Mouse (Mus musculus) limb, embryonic 14.5 days (tissue): ENCODE measurements around the gene Shisa8. TPM values are rescaled to one million over a fixed set of nuclear protein-coding genes. Genes with fewer than 3 reads are reported as not detected.

ENCODE experiments used
- ATAC-seq: fragments of 200-750 bp; cut with Nextera tagmentation; 2 replicates; pipeline ENCODE4 v1.8.0; 2017; ENCODE audit warnings: low read depth, moderate number of reproducible peaks, moderate TSS enrichment; ENCODE audit not compliant: low FRiP score
- DNase-seq: peaks from one replicate; pipeline ENCODE4 v3.0.0-alpha.2; 2015; ENCODE audit warnings: low spot score
- H3K27ac ChIP-seq: fragments of 300-500 bp; sonication (generic); replicated peaks from 2 replicates; pipeline ENCODE4 v1.5.1; 2014; ENCODE audit warnings: low read depth, mild to moderate bottlenecking, low read length, moderate library complexity, mixed read lengths
- H3K27me3 ChIP-seq: fragments of 300-500 bp; sonication (generic); 2 replicates; pipeline ENCODE4 v1.6.1; 2014; ENCODE audit warnings: low read length, mixed read lengths; ENCODE audit not compliant: control insufficient read depth, insufficient read depth
- H3K36me3 ChIP-seq: fragments of 300-500 bp; sonication (generic); 2 replicates; pipeline ENCODE4 v1.6.1; 2014; ENCODE audit warnings: mild to moderate bottlenecking, low read length, moderate library complexity, mixed read lengths; ENCODE audit not compliant: control insufficient read depth, insufficient read depth
- H3K4me1 ChIP-seq: fragments of 300-500 bp; sonication (generic); 2 replicates; pipeline ENCODE4 v1.6.1; 2014; ENCODE audit warnings: antibody characterized with exemption, low read length, mixed read lengths; ENCODE audit not compliant: control insufficient read depth, insufficient read depth
- H3K4me2 ChIP-seq: fragments of 300-500 bp; sonication (generic); replicated peaks from 2 replicates; pipeline ENCODE4 v1.6.1; 2014; ENCODE audit warnings: low read depth, mild to moderate bottlenecking, low read length, moderate library complexity; ENCODE audit not compliant: severe bottlenecking
- H3K4me3 ChIP-seq: fragments of 300-500 bp; sonication (generic); replicated peaks from 2 replicates; pipeline ENCODE4 v1.5.1; 2014; ENCODE audit warnings: low read length
- H3K9ac ChIP-seq: fragments of 300-500 bp; sonication (generic); 2 replicates; pipeline ENCODE4 v1.6.1; 2014; ENCODE audit warnings: mild to moderate bottlenecking, low read depth, low read length, moderate library complexity; ENCODE audit not compliant: severe bottlenecking
- H3K9me3 ChIP-seq: fragments of 300-500 bp; sonication (generic); 2 replicates; pipeline ENCODE4 v1.6.1; 2016; ENCODE audit warnings: low read length; ENCODE audit not compliant: control insufficient read depth
- POLR2A ChIP-seq: fragments of 200-500 bp; IDR thresholded peaks from 2 replicates; pipeline ENCODE4 v1.8.0; 2012; ENCODE audit warnings: inconsistent platforms, mild to moderate bottlenecking, moderate library complexity, borderline replicate concordance; ENCODE audit not compliant: insufficient read depth, insufficient read length; ENCODE audit errors: extremely low read depth
- WGBS: fragments of 180-500 bp; shearing (Covaris S2); extraction: QIAGEN DNeasy Blood & Tissue Kit; methylation state at CpG from one replicate; pipeline ENCODE4 v1.1.7; 2014; 5-methylcytosine and 5-hydroxymethylcytosine counted together
- polyA plus RNA-seq, 2 experiments: library from polyadenylated mRNA; depleted of rRNA in 1 of 2; stranded (reverse) in 1 of 2; unstranded in 1 of 2; fragments of >200 nt; fragmentation: Nextera tagmentation in 1 of 2; extraction: Ambion mirVana in 1 of 2; gene quantifications; 2 replicates each; pipeline versions ENCODE4 v1.2.1 to v1.2.3; 2012 to 2014

Gene Shisa8
- polyA plus RNA-seq, 2 experiments: 0.41 to 1.1 TPM

- no peak overlapping the region for H3K4me3 ChIP-seq
- peaks cover 58% of the 10 kb centered on the region for H3K36me3 ChIP-seq
- H3K9me3 ChIP-seq: no peaks in the 10 kb centered on the region
- WGBS: 82% methylated on average over 36 of the region's 36 CpGs
- no peak overlapping the region for H3K27ac ChIP-seq
- H3K4me1 ChIP-seq: peaks cover 16% of the 10 kb centered on the region
- no peak overlapping the region for H3K4me2 ChIP-seq
- H3K9ac ChIP-seq: no peak overlapping the region
- no peak for DNase-seq
- no peak for TF ChIP-seq POLR2A
- H3K27me3 ChIP-seq: no peaks in the 10 kb centered on the region
- no peak for ATAC-seq
Observed at GRCm38 (mm10) chr15:82170437-82171377, 41.9 kb downstream of the Shisa8 start.

GRCm38 (mm10) chr15:82169671-82170070 is 42.9 kb downstream of the Shisa8 start:
- Histone ChIP-seq H3K9me3 (no peaks in the 10 kb centered on the region), H3K27me3 (no peaks in the 10 kb centered on the region), H3K27ac (no peak overlapping the region), H3K36me3 (peaks cover 48% of the 10 kb centered on the region), H3K9ac (no peak overlapping the region), H3K4me3 (no peak overlapping the region), H3K4me1 (peaks cover 19% of the 10 kb centered on the region), H3K4me2 (no peak overlapping the region)
- DNase-seq (no peak), ATAC-seq (no peak)
- TF ChIP-seq POLR2A: no peak
- WGBS: 79% methylated on average over 5 of the region's 5 CpGs

GRCm38 (mm10) chr15:82167201-82168168 is 45.1 kb downstream of the Shisa8 start:
- DNase-seq (no peak), ATAC-seq (no peak)
- no peak for TF ChIP-seq POLR2A
- H3K27me3 ChIP-seq: no peaks in the 10 kb centered on the region
- H3K9me3 ChIP-seq: no peaks in the 10 kb centered on the region
- H3K4me2 ChIP-seq: no peak overlapping the region
- no peak overlapping the region for H3K27ac ChIP-seq
- no peak overlapping the region for H3K4me3 ChIP-seq
- WGBS: 66% methylated on average over 23 of the region's 23 CpGs
- H3K4me1 ChIP-seq: peaks cover 21% of the 10 kb centered on the region
- no peak overlapping the region for H3K9ac ChIP-seq
- peaks cover 27% of the 10 kb centered on the region for H3K36me3 ChIP-seq

GRCm38 (mm10) chr15:82166240-82167100 is 46.1 kb downstream of the Shisa8 start:
- ATAC-seq: no peak

More at GRCm38 (mm10) chr15:82166240-82167100, 46.1 kb downstream of the Shisa8 start:
- no peak for DNase-seq
- H3K4me2 ChIP-seq: no peak overlapping the region; the same call in 1 of the 2 replicates
- no peak overlapping the region for H3K4me3 ChIP-seq
- H3K9me3 ChIP-seq: no peaks in the 10 kb centered on the region
- WGBS: 51% methylated on average over 22 of the region's 22 CpGs
- peaks cover 21% of the 10 kb centered on the region for H3K4me1 ChIP-seq
- H3K27ac ChIP-seq: peak overlapping the region; percentile 52; the same call in 1 of the 2 replicates
- peaks cover 19% of the 10 kb centered on the region for H3K36me3 ChIP-seq
- H3K27me3 ChIP-seq: no peaks in the 10 kb centered on the region
- no peak for TF ChIP-seq POLR2A
- 0 out of 2 replicates have a peak overlapping the region, but pooled peaks have one; percentile 1 for H3K9ac ChIP-seq
